Mouse (Mus musculus): ENCODE measurements at regions not wholly inside any gene's neighbourhood (a gene's known extent, or its start where the extent isn't known, plus 50 kb on each side); places are given as distances from the start of the nearest gene placed in this dataset.

DNA sequence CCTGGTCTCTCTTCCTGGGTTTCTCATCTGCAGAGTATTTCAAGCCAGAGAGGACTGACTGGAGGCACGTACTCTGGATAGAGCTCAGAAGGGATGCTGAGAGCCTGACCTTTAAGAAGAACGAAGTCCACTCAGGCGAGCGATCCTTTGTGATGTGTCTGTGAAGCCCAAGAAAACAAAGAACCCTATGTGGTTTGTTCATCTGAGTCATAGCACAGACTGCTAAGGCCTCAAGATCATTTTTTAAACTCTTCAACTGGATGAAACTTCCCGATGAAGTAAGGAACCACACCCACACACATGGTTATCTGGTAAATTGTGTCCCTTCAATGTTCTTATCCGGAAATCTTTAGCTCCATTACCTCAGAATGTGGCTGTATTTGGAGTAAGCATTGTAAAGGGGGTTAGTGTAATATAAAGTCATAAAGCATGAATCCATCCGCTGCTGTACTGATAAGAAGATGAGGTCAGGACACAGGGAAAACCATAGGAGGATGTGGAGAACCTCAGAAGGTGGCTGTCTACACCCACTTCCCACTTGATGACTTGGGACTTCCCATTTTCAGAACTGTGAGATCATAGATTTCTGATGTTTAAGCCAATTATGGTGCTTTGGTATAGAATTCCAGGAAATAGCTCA is 247.9 kb downstream of the Klf6 start:
- TF ChIP-seq TCF3 (IDR thresholded peaks at IDR 0.05; ENCODE audit: insufficient read length, low read depth), result no peak
- no peak for TF ChIP-seq POLR2A (IDR thresholded peaks at IDR 0.05; ENCODE audit: insufficient read length, low read depth)
- no peak for TF ChIP-seq MYOD1 (IDR thresholded peaks at IDR 0.05; ENCODE audit: control insufficient read depth in 1 of 3, insufficient read length in 2 of 3, low read depth in 2 of 3)
- TF ChIP-seq MAX (IDR thresholded peaks at IDR 0.05; ENCODE audit: low read depth), result no peak
- TF ChIP-seq CEBPB (IDR thresholded peaks at IDR 0.05; ENCODE audit: insufficient read depth, poor library complexity, severe bottlenecking), result no peak
- peaks cover 4% of the 10 kb centered on the region for H3K79me2 ChIP-seq (ENCODE audit: control insufficient read depth, insufficient read depth)

DNA sequence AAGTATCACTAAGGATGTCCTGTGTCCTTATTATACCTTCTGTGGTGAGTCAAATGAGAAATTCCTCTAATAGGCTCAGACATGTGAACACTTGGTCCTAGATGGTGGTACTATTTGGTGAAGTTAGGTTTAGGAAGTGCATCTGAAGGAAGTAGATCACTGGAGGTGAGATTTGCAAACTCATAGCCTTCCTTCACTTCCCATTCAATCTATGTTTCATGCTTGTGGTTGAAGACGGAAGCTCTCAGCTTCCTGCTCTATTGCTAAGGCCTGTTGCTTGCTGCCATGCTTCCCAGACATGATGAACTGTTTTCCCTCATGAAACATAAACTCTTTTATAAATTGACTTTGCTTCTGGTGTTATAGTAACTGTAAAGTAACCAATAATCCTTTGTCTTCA is 258.4 kb downstream of the Klf6 start:
- H3K79me2 ChIP-seq (ENCODE audit: control insufficient read depth, insufficient read depth), result no peaks in the 10 kb centered on the region
- no peak overlapping the region for H3K4me2 ChIP-seq (ENCODE audit: low read depth)
- TF ChIP-seq MAX (IDR thresholded peaks at IDR 0.05; ENCODE audit: low read depth) (no peak), CEBPB (IDR thresholded peaks at IDR 0.05; ENCODE audit: insufficient read depth, poor library complexity, severe bottlenecking) (no peak), MYOG (IDR thresholded peaks at IDR 0.05; ENCODE audit: control insufficient read depth in 1 of 3, insufficient read depth in 1 of 3, insufficient read length in 2 of 3, low read depth in 2 of 3) (no peak), TCF12 (IDR thresholded peaks at IDR 0.05; ENCODE audit: insufficient read depth, poor library complexity, severe bottlenecking) (no peak), E2F4 (IDR thresholded peaks at IDR 0.05; ENCODE audit: insufficient read depth) (no peak)
- H3K27me3 ChIP-seq (ENCODE audit: control insufficient read depth, insufficient read depth, insufficient read length), result no peaks in the 10 kb centered on the region
- H3K4me3 ChIP-seq, result no peak overlapping the region
- no peaks in the 10 kb centered on the region for H3K36me3 ChIP-seq (ENCODE audit: control insufficient read depth, insufficient read depth)
- H3ac ChIP-seq (ENCODE audit: control insufficient read depth, insufficient read length), result no peak overlapping the region

More for the DNA sequence above, 247.9 kb downstream of the Klf6 start:
- no peaks in the 10 kb centered on the region for H3K36me3 ChIP-seq (ENCODE audit: control insufficient read depth, insufficient read depth)
- peak overlapping the region; percentile 68 for H3K4me2 ChIP-seq (ENCODE audit: low read depth)
- no peak overlapping the region for H3ac ChIP-seq (ENCODE audit: control insufficient read depth, insufficient read length)
- H3K4me3 ChIP-seq, result peak overlapping the region; percentile 3
- no peaks in the 10 kb centered on the region for H3K27me3 ChIP-seq (ENCODE audit: control insufficient read depth, insufficient read depth, insufficient read length)

DNA sequence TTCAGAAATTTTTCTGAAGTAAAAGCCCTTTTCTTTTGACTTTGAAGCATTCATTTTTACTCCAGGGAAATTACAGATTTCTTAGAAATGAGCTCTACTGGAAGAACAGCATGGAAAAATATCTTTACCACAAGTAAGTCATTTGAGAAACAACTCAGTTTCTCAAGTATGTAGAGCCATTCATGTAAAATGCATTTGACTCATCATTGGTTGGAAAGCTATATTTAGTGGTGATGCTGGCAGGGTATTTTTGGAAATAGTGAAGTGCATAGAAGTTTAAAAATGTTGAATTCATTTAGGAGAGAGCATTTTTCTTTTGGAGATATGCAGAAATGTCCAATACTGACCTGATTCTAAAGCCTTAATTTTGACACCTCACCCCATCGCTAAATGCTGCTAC is 266.0 kb downstream of the Klf6 start:
- Histone ChIP-seq H3K27me3 (ENCODE audit: control insufficient read depth, insufficient read depth, insufficient read length) (no peaks in the 10 kb centered on the region), H3K4me2 (ENCODE audit: low read depth) (peak overlapping the region; percentile 8), H3K36me3 (ENCODE audit: control insufficient read depth, insufficient read depth) (no peaks in the 10 kb centered on the region), H3K4me3 (no peak overlapping the region), H3ac (ENCODE audit: control insufficient read depth, insufficient read length) (no peak overlapping the region), H3K79me2 (ENCODE audit: control insufficient read depth, insufficient read depth) (no peaks in the 10 kb centered on the region)
- no peak for TF ChIP-seq MYOG (IDR thresholded peaks at IDR 0.05; ENCODE audit: control insufficient read depth in 1 of 3, insufficient read depth in 1 of 3, insufficient read length in 2 of 3, low read depth in 2 of 3)
- TF ChIP-seq TCF3 (IDR thresholded peaks at IDR 0.05; ENCODE audit: insufficient read length, low read depth), result no peak
- TF ChIP-seq MYOD1 (IDR thresholded peaks at IDR 0.05; ENCODE audit: control insufficient read depth in 1 of 3, insufficient read length in 2 of 3, low read depth in 2 of 3), result no peak
- no peak for TF ChIP-seq MAX (IDR thresholded peaks at IDR 0.05; ENCODE audit: low read depth)
- TF ChIP-seq TCF12 (IDR thresholded peaks at IDR 0.05; ENCODE audit: insufficient read depth, poor library complexity, severe bottlenecking), result no peak
- no peak for TF ChIP-seq POLR2A (IDR thresholded peaks at IDR 0.05; ENCODE audit: insufficient read length, low read depth)
- no peak for TF ChIP-seq POLR2AphosphoS2 (IDR thresholded peaks at IDR 0.05; ENCODE audit: insufficient read length, low read depth)
- no peak for TF ChIP-seq SRF (IDR thresholded peaks at IDR 0.05; ENCODE audit: control insufficient read depth, insufficient read length, low read depth)
- TF ChIP-seq CEBPB (IDR thresholded peaks at IDR 0.05; ENCODE audit: insufficient read depth, poor library complexity, severe bottlenecking), result no peak
- no peak for TF ChIP-seq USF1 (IDR thresholded peaks at IDR 0.05; ENCODE audit: low read depth)
- no peak for TF ChIP-seq REST (IDR thresholded peaks at IDR 0.05; ENCODE audit: insufficient read depth, insufficient read length)
- no peak for TF ChIP-seq E2F4 (IDR thresholded peaks at IDR 0.05; ENCODE audit: insufficient read depth)

- TF ChIP-seq POLR2A (IDR thresholded peaks at IDR 0.05; ENCODE audit: insufficient read length, low read depth), result no peak
- no peak for TF ChIP-seq TCF3 (IDR thresholded peaks at IDR 0.05; ENCODE audit: insufficient read length, low read depth)
- no peak for TF ChIP-seq MAX (IDR thresholded peaks at IDR 0.05; ENCODE audit: low read depth)
- TF ChIP-seq MYOG (IDR thresholded peaks at IDR 0.05; ENCODE audit: control insufficient read depth in 1 of 3, insufficient read depth in 1 of 3, insufficient read length in 2 of 3, low read depth in 2 of 3), result no peak
- no peak for TF ChIP-seq CEBPB (IDR thresholded peaks at IDR 0.05; ENCODE audit: insufficient read depth, poor library complexity, severe bottlenecking)
- no peak for TF ChIP-seq SRF (IDR thresholded peaks at IDR 0.05; ENCODE audit: control insufficient read depth, insufficient read length, low read depth)
- no peak for TF ChIP-seq TCF12 (IDR thresholded peaks at IDR 0.05; ENCODE audit: insufficient read depth, poor library complexity, severe bottlenecking)
- TF ChIP-seq POLR2AphosphoS2 (IDR thresholded peaks at IDR 0.05; ENCODE audit: insufficient read length, low read depth), result no peak
- TF ChIP-seq MYOD1 (IDR thresholded peaks at IDR 0.05; ENCODE audit: control insufficient read depth in 1 of 3, insufficient read length in 2 of 3, low read depth in 2 of 3), result no peak
- Histone ChIP-seq H3K36me3 (ENCODE audit: control insufficient read depth, insufficient read depth) (no peaks in the 10 kb centered on the region), H3K79me2 (ENCODE audit: control insufficient read depth, insufficient read depth) (no peaks in the 10 kb centered on the region), H3K4me3 (no peak overlapping the region), H3ac (ENCODE audit: control insufficient read depth, insufficient read length) (no peak overlapping the region), H3K4me2 (ENCODE audit: low read depth) (no peak overlapping the region), H3K27me3 (ENCODE audit: control insufficient read depth, insufficient read depth, insufficient read length) (no peaks in the 10 kb centered on the region)
Observed at GRCm38 (mm10) chr13:6128903-6129302, 267.6 kb downstream of the Klf6 start.

- H3K79me2 ChIP-seq (ENCODE audit: control insufficient read depth, insufficient read depth), result no peaks in the 10 kb centered on the region
- no peaks in the 10 kb centered on the region for H3K36me3 ChIP-seq (ENCODE audit: control insufficient read depth, insufficient read depth)
- H3K27me3 ChIP-seq (ENCODE audit: control insufficient read depth, insufficient read depth, insufficient read length), result no peaks in the 10 kb centered on the region
- no peak overlapping the region for H3ac ChIP-seq (ENCODE audit: control insufficient read depth, insufficient read length)
- H3K4me2 ChIP-seq (ENCODE audit: low read depth), result no peak overlapping the region
- peak; percentile 13 for TF ChIP-seq USF1 (IDR thresholded peaks at IDR 0.05; ENCODE audit: low read depth)
- no peak for TF ChIP-seq E2F4 (IDR thresholded peaks at IDR 0.05; ENCODE audit: insufficient read depth)
- no peak overlapping the region for H3K4me3 ChIP-seq
Observed at GRCm38 (mm10) chr13:6131363-6131762, 270.1 kb downstream of the Klf6 start.

Measured in myocyte (in vitro differentiated cells).